Mouse (Mus musculus) spleen, adult 2 months (tissue): ENCODE results near the gene Gm49380.

Experiments
- CTCF ChIP-seq: fragments of 200-500 bp; IDR thresholded peaks from 2 replicates; pipeline ENCODE4 v1.5.1; 2011; ENCODE audit warnings: mild to moderate bottlenecking, inconsistent platforms; ENCODE audit not compliant: insufficient read depth, insufficient read length, insufficient replicate concordance; ENCODE audit errors: extremely low read depth
- POLR2A ChIP-seq: fragments of 200-500 bp; IDR thresholded peaks from 2 replicates; pipeline ENCODE4 v1.6.1; 2011; ENCODE audit warnings: low read depth, low read length, inconsistent platforms

- TF ChIP-seq POLR2A (no peak), CTCF (no peak)
These were observed 4.8 kb downstream of the Gm49380 start for GRCm38 (mm10) chr9:44108269-44109055.
